Mouse (Mus musculus) layer of hippocampus, adult 18-20 months (tissue): ENCODE results near the gene Ssc5d. TPM values are rescaled to one million over a fixed set of nuclear protein-coding genes. Genes with fewer than 3 reads are reported as not detected.

Experiments used
- DNase-seq, 2 experiments: peaks; one replicate each; pipeline ENCODE4 v3.0.0; 2022; ENCODE audit warnings: low spot score in 2 of 2
- total RNA-seq, 2 experiments: library from RNA; stranded (reverse); gene quantifications; 2 replicates each; pipeline ENCODE4 v1.2.3; 2021

Ssc5d gene
- total RNA-seq, 2 experiments from 2014 or later: 1.8 to 2.6 TPM

DNA sequence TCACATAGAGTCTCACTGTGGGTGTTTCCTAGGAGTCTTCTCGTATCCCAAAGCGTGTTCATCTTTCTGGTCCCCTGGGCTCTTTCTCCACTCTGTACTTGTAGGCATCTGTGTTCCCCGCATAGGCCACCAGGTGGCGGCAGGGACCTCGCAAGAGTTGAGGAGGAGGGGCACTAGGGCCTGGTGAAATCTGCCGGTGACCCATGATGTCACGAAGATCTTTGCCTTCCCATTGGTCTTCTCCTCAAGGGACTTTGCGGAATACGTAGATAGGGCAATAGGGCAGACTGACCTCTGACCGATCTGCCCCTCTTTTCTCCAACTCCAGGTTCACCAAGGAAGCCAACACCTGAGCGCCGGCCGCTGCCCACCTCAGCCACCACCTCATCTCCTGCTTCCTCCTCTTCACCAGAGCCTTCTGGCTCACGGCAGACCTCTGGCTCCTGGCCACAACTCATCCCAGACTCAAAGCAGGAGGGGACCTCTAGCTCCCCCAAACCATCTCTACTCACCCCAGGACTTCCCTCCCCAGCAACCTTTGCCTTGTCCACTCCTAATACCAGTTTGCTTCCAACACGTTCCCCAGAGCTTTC, 17.7 kb downstream of the Ssc5d start:
- DNase-seq: peak; percentile 87 to 98

DNA sequence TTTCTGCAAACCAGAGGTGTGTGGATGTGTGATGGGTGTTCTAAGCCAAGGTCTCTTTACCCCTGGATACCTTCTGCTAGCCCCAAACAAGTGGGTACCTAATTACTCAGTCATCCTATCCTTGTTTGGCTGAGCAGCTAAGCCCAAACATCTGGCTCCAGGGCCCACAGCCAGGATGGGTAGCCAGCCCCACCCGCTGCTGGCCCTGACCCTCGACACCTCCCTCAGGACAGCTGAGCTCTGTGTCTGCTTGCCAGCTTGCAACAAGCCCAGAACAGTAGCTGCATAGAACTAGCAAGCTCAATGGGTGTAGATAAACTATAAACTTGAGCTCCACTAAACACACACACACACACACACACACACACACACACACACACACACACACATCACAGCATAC, 22.3 kb downstream of the Ssc5d start:
- DNase-seq: peak in 1 of 2 experiments; percentile 22

DNA sequence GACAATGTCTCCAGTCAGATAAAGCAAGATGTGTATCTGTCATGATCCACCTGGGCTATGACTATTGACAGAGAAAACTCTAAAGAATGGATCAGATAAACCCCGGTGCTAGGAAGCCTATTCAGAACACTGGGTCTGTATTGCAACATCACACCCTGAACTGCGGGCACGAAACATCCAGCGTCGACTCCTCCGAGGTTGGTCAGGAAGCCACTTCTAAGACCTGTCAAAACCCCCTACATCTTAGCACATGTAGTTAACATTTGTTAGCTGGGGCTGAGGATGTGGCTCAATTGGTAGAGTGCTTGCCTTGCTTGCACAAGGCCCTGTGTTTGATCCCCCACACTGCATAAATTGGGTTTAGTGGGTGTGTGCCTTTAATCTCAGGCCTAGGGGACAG, 22.8 kb downstream of the Ssc5d start:
- no peak for DNase-seq

DNA sequence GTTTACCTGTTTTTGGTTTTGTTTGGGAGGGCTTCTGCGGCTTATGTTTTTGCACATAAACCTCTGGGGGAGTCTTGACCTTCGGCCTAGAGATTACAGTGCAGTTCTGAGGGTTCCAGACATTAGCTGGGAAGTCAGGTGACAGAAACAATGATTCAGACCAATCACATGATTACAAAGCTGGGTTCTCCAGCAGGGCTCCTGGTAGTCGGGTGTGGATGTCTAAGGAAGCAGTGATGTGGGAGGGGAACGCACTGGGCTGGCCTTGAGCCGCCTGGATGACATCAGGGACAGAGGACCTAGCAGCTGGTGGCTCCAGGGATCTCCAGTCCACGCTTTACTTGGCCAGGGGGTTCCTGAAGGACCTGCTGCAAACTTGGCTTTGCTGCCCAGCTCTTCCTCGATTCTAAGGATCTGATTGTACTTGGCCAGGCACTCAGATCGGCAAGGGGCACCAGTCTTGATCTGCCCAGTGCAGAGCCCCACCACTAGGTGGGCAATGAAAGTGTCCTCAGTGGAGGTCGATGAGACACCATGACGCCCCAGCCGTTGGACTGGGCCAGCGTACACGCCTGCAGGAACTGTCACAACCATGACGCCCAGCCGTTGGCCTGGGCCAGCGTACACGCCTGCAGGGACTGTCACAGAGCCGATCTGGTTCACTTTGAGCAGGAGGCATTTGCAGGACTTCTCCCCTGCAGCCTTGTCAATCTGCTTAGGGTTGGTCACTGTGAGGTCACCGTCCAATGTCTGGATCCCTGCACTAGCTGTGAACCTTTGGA, 25.2 kb downstream of the Ssc5d start:
- no peak for DNase-seq

DNA sequence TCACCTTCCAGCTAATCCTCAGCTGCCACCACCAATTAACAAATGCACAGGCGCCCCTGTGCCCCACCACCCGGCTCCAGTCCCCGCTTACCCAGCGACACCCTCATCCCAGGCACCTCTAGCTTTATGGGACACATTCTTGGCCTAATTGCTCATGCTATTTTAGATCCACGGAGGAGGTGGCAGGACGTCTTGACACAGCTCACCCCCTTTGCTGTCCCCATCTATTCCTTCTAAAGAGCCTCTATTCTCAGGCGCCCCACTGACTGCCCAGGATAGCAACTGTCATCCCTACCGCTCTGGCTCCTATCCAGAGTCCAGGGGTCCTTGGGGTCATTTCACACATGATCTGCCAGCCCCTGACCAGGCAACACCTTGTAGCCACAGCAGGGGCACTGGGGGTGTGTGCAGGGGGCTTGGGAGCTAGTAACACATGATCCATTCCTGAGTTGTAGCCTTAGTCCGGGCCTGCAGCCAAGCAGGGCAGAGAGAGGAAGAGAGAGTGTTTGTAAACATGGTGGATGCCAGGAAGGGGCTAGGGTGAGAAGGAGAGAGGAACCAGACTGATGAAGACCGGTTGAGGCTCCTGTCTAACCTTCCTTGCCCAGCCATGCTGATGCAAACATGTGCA, 28.3 kb downstream of the Ssc5d start:
- DNase-seq: no peak

DNA sequence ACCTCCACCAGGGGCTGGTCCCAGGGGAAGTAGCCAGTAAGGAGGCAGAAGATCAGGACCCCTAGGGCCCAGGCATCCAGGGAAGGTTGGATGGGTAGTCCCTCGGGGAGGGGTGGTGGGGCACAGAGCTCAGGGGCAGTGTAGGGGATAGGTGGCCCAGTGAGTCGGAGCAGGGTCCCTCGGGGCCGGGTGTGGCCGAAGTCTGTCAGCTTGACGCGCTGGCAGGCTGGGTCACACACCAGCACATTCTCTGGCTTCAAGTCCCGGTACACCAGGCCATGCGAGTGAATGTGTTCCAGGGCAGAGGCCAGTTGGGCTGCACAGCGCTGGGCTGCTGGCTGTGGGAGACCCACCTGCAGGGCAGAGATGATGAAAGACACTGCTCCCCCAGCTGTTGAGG, 31.8 kb downstream of the Ssc5d start:
- DNase-seq: no peak

DNA sequence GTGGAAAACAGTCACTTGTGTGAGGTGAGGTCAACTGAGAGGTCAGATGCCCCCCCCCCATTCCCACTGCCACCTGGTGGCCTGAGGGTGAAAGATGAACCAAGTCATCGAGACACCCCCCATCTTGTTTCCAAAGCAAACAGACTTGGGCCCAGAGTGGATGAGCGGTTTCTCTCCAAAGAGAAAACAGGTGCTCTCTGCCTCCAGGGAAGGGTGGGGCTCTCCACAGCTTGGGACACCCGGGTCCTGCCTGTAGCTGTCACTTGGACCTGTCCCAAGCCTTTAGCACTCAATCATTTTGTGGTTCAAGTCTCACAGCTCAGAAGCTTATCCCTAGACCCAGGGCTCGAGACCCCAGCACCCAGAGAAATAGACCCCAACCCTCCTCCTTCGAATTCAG, 37.9 kb downstream of the Ssc5d start:
- DNase-seq: no peak

DNA sequence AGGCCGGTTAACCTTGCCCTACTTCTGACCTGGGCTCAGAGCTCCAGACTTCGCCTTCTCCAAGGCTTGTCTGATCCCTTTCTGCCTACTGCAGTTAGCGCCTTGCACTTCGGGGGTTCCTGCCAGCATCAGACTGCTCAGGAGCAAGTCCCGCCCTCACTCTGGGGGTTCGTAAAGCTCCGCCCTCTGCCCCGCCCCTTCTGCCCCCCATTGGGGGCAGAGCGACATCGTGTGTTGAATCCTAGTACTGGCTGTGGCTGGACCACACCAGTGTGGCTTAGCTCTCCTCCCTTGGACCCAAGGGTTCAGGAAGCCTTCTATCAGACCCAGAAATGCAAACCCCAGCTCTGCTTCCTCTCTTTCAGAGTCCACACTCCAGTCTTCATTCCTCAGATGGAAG, 38.7 kb downstream of the Ssc5d start, which contains the start of gene Sbk2:
Gene Sbk2 (minus strand): TSS at position 135 of the 400 bp plus-strand sequence.
- peak; percentile 35 to 81 for DNase-seq

DNA sequence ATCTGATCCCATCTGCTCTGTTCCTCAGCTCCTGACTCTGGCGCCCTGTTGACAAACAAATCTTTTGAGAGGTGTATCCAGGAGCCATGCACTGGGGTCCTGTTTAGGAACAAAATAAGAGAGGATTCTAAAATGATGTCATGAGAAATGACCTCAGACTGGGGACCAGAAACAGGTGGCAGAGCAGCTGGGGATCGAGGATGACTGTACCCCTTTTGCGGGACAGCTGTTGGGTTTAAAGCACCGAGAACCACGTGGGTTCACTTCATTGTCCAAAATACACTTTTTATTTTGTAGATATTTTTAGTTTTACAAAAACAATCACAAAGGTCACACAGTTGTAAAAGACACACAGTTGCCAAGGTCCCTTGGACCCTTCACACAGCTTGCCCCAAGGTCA, 39.4 kb downstream of the Ssc5d start:
- DNase-seq: no peak

DNA sequence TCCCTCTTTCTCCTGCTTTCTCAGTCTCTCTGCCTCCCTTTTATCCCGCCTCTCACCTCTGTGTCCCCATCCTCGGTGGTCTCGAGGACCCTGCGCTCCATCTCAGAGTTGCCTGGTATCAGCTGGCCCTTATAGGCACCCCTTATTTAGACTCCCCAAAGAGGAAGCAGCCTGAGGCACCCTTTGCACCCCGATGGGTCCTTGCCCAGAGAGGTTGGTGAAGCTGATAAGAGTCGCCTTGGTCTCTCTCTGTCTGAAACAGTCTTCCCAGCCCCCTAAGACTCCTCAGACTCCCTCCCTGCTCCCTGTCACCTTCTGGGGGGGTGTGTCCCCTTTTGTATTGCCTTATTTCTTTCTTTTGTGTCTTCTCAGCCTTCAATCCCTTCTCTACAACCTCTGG, 45.5 kb downstream of the Ssc5d start, which contains the start of gene Sbk3:
Gene Sbk3 (minus strand): TSS at position 101 of the 400 bp plus-strand sequence.
- DNase-seq: no peak

DNA sequence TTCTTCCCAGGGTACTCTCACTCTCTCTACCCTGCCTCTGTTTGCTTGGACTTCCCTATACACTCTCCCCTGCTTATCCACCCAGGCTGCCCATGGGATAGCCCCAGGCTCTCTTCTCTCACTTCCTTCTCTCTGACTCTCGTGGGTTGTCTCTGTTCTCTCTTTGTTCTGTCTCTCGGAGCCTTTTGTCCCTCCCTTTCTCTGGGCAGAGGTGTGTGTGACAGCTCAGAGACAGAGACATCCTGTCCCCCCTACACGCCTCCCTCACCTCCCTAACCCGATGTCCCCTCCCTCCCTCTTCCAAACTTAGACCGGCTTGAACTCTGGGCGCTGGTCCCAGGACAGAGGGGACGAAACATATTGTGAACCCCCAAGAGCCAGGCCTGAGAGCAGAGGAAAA, 46.1 kb downstream of the Ssc5d start:
- no peak for DNase-seq

DNA sequence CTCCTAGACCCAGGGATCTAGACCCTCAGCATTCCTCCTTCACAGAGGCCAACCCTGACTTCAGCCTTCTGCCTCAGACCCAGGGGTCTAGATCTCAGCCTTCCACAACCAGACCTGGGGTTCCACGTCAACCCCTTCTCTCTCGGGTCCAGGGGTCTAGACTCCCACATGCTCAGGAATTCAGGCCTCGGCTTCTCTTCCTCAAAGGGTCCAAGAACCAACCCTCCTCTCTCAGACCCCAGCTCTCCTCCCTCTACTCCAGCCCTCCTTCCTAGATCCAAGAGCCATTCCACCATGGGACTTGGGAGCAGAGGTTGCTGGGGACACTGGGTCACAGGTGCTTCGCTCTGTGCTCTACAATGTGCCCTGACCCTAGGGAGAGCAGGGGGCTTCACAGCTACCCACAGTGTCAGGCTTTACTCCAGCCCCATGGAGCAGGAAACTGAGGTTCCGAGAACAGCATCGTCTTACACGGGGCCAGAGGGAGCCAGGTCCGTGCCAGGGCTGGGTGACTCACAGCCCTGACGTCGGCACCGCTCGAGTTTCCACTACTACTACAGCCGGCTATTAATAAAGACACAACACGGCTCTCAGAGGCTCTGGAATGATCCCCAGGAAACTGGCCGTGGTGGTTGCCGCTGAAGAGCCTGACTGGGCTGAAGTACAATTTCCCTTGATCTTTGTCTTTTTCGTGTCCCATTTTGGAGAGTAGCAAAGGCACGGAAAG, 46.9 kb downstream of the Ssc5d start:
- DNase-seq: no peak

DNA sequence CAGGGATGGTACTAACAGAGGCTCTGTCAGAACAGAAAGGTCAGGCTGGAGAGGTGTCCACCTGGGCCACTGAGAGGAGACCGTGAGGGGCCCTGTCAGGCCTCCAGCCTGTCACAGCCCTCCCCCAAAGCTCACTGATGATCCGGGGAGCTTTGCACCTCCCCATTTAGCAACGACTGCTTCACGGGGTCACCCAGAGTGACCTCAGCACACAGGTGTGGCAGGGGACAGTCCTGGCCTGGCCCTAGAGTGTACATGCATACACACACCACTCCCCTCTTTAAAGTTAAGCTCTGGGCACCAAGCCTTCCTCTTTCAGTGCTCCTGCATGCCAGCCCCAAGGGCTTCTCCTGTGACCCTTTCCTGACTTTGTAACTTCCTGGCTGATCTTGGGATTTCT, 49.9 kb downstream of the Ssc5d start:
- DNase-seq: no peak

DNA sequence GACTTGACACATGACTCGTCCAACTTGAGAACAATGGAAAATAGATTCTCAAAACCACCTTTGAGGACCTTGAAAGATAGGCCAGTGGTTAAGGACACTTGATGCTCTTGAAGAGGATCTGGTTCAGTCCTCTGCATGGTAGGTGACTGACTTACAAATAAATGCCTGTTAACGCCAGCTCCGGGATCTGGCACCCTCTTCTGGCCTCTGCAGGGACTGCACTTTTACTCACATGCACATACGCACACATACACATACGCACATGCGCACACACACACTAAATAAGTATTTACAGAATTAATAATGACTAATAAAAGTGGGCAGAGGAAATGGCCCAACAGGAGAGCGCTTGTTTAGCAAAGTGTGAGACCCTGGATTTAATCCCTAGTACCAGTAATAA, 51.2 kb downstream of the Ssc5d start:
- no peak for DNase-seq

DNA sequence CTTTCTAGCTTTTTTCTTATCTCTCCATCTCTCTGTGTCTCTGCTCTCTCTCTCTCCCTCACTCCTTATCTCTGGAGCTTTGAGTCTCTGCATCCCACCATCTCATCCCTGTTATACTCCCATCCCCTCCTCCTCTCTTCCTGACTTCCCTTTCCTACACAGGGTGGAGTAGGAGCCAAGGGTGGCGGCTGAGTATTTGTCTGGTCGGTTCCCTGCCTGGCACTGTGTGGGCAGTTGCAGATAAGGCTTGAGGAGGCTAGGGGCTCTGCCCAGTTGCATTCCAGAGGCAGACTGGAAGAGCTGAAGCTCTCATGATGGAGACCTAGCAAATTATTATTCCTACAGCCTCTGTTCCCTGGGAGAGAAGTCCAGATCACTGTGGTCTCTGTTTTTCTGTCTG, 62.7 kb downstream of the Ssc5d start:
- DNase-seq: no peak

DNA sequence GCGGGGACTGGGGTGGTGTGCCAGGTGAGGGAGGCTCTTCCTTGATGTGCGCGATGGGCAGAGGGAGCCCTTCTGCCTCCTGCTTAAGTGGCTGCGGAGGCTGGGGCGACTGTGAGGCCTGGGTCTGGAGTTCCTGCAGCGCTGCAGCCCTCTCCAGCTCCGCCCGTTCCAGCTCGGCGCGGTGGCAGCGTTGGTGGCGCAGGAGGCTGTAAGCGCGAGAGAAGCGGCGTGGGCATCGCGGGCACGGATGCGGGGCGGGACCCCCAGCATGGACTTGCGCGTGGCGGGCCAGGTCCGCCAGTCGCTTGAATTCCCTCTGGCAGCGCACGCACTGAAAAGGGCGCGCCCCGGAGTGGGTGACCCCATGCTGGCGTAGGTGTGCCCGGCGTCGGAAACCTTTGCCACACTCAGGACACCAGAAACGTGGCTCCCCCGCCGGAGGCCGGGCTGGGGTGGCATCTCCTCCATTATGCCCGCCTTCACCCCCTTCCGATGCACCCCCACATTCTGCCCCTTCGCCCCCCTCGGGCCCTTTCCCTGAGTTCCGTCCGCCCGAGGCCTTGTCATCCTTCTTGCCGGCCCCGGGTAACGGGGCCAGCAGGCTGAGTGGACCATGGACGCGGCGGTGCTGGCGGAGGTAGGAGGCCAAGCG, 67.9 kb downstream of the Ssc5d start:
- no peak for DNase-seq

DNA sequence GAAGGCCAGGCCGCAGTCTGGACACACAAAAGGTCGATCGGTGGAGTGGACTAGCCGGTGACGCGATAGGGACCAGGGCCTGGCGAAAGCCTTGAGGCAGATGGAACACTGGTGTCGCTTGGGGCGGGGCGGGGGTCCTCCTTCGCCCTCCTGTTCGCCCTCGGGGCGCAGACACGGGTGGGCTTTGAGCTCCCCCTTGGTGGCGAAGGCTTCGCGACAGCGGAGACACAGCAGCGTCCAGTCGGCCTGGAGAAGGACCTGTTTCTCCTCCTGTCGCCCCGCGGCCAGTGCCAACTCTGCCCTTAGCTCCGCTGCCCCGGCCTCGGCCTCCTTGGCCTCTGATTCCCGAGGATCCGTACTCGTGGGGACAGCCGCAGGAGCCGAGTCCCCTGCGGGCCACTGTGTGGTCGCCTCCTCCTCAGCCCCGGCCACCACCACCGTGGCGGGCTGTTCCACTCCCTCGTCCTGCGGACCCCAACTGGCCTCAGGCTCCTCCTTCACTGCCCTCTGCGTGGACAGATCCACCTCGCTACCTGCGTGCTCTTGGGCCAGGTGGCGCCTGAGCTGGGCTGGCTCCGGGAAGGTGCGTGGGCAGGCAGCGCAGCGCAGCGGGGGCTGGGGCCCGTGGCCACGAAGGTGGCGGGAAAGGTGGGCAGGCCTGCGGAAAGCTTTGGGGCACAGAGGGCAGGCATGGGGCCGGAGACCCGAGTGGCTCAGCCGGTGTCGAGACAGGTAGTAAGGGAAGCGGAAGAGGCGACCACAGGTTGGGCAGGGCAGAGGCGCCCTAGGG, 68.6 kb downstream of the Ssc5d start:
- no peak for DNase-seq
